Mouse (Mus musculus) bone marrow macrophage, adult 2 months (primary cell): ENCODE results near the gene Actl7a.

Experiments
- CTCF ChIP-seq: IDR thresholded peaks from 2 replicates; pipeline ENCODE4 v1.5.1; 2012; ENCODE audit warnings: low read depth, mild to moderate bottlenecking, low read length, moderate library complexity
- POLR2A ChIP-seq: IDR thresholded peaks from 2 replicates; pipeline ENCODE4 v1.6.1; 2012; ENCODE audit warnings: mild to moderate bottlenecking, low read depth, low read length, borderline replicate concordance

- TF ChIP-seq CTCF, result no peak
- TF ChIP-seq POLR2A, result no peak
These were observed 48.2 kb downstream of the Actl7a start for GRCm38 (mm10) chr4:56791373-56791772.
